Mouse (Mus musculus) C2C12 (cell line): Measurements from ENCODE around the gene Clec12b.

Experiments
- CTCF ChIP-seq: IDR thresholded peaks from one replicate; pipeline ENCODE4 v1.5.1; 2011; ENCODE audit not compliant: control insufficient read depth, insufficient read depth, insufficient read length
- MAX ChIP-seq: IDR thresholded peaks from one replicate; pipeline ENCODE4 v1.6.1; 2011; ENCODE audit warnings: mild to moderate bottlenecking, control low read depth
- USF1 ChIP-seq: IDR thresholded peaks from one replicate; pipeline ENCODE4 v1.6.1; 2011; ENCODE audit warnings: low read depth, mild to moderate bottlenecking, control low read depth, moderate library complexity

GRCm38 (mm10) chr6:129403391-129403790, 17.7 kb upstream of the Clec12b start:
- TF ChIP-seq CTCF (no peak), USF1 (no peak), MAX (no peak)
